Mouse (Mus musculus) E14TG2a.4 (cell line): Measurements from ENCODE around the gene Krtap7-1.

Experiments used
- H3K27me3 ChIP-seq: 2 replicates; pipeline ENCODE4 v1.6.1; 2014; ENCODE audit warnings: low read length, control low read depth; ENCODE audit not compliant: insufficient read depth
- H3K36me3 ChIP-seq: 2 replicates; pipeline ENCODE4 v1.6.1; 2014; ENCODE audit warnings: low read length, control low read depth; ENCODE audit not compliant: insufficient read depth
- H3K4me1 ChIP-seq: replicated peaks from 2 replicates; pipeline ENCODE4 v1.6.1; 2014; ENCODE audit warnings: low read depth, low read length, control low read depth
- H3K4me3 ChIP-seq: replicated peaks from 2 replicates; pipeline ENCODE4 v1.5.1; 2014; ENCODE audit warnings: mild to moderate bottlenecking, low read length
- H3K9me3 ChIP-seq: 2 replicates; pipeline ENCODE4 v1.6.1; 2014; ENCODE audit warnings: low read length, control low read depth
- CTCF ChIP-seq: conservative IDR thresholded peaks from 2 replicates; pipeline ENCODE4 v1.5.1; 2014; ENCODE audit warnings: low read length
- NANOG ChIP-seq: IDR thresholded peaks from 2 replicates; pipeline ENCODE4 v1.6.1; 2014; ENCODE audit warnings: borderline replicate concordance, low read length, mixed read lengths
- POU5F1 ChIP-seq: IDR thresholded peaks from 2 replicates; pipeline ENCODE4 v1.6.1; 2014; ENCODE audit warnings: low read length, borderline replicate concordance

Krtap7-1 gene

GRCm38 (mm10) chr16:89477679-89478314 is 30.3 kb downstream of the Krtap7-1 start:
- Histone ChIP-seq H3K27me3 (no peaks in the 10 kb centered on the region), H3K4me1 (no peaks in the 10 kb centered on the region), H3K36me3 (no peaks in the 10 kb centered on the region), H3K4me3 (no peak overlapping the region), H3K9me3 (no peaks in the 10 kb centered on the region)
- TF ChIP-seq POU5F1: no peak
- TF ChIP-seq CTCF: no peak
- no peak for TF ChIP-seq NANOG

GRCm38 (mm10) chr16:89461189-89461588 is 46.9 kb downstream of the Krtap7-1 start:
- Histone ChIP-seq H3K9me3 (no peaks in the 10 kb centered on the region), H3K4me3 (no peak overlapping the region), H3K36me3 (no peaks in the 10 kb centered on the region), H3K4me1 (no peaks in the 10 kb centered on the region), H3K27me3 (no peaks in the 10 kb centered on the region)
- no peak for TF ChIP-seq CTCF
- TF ChIP-seq NANOG: no peak
- TF ChIP-seq POU5F1: no peak
